Mouse (Mus musculus) MEL (cell line): Measurements from ENCODE around the gene Coro1b.
"Not testable (repeated sequence)": the region's sequence is repeated elsewhere in the genome, so short reads cannot be mapped to it uniquely, and the experiment has no call there.

ENCODE experiments used
- CHD2 ChIP-seq: IDR thresholded peaks from 2 replicates; pipeline ENCODE4 v1.6.1; 2011; ENCODE audit warnings: low read length, improper control_type of control experiment
- CTCF ChIP-seq, 3 experiments: IDR thresholded peaks in 2 of 3; conservative IDR thresholded peaks in 1 of 3; 2 replicates each; pipeline ENCODE4 v1.5.1; 2011 to 2012; ENCODE audit warnings: low read length in 3 of 3, low read depth in 2 of 3, mild to moderate bottlenecking in 2 of 3, improper control_type of control experiment in 1 of 3, inconsistent platforms in 1 of 3, mixed read lengths in 1 of 3, moderate library complexity in 1 of 3; ENCODE audit not compliant: control insufficient read depth in 1 of 3, insufficient read depth in 1 of 3, poor library complexity in 1 of 3, severe bottlenecking in 1 of 3
- GABPA ChIP-seq: IDR thresholded peaks from 2 replicates; pipeline ENCODE4 v1.6.1; 2012; ENCODE audit warnings: low read depth, mild to moderate bottlenecking, inconsistent platforms, low read length, improper control_type of control experiment, moderate library complexity
- GATA1 ChIP-seq: IDR thresholded peaks from 2 replicates; pipeline ENCODE4 v1.6.1; 2011; ENCODE audit warnings: low read depth, low read length, improper control_type of control experiment
- HCFC1 ChIP-seq: IDR thresholded peaks from 2 replicates; pipeline ENCODE4 v1.6.1; 2012; ENCODE audit warnings: low read depth, mild to moderate bottlenecking, inconsistent platforms, low read length, improper control_type of control experiment, moderate library complexity
- JUND ChIP-seq: IDR thresholded peaks from 2 replicates; pipeline ENCODE4 v1.6.1; 2011; ENCODE audit warnings: low read depth, mild to moderate bottlenecking, improper control_type of control experiment, low read length
- MAFK ChIP-seq: IDR thresholded peaks from 2 replicates; pipeline ENCODE4 v1.6.1; 2011; ENCODE audit warnings: low read depth, mild to moderate bottlenecking, low read length, improper control_type of control experiment, borderline replicate concordance
- MAX ChIP-seq: IDR thresholded peaks from 2 replicates; pipeline ENCODE4 v1.6.1; 2011; ENCODE audit warnings: low read length, improper control_type of control experiment
- POLR2A ChIP-seq, 2 experiments: IDR thresholded peaks; 2 replicates each; pipeline ENCODE4 v1.6.1; 2011 to 2012; ENCODE audit warnings: low read length in 2 of 2, mild to moderate bottlenecking in 2 of 2, control low read depth in 1 of 2, improper control_type of control experiment in 1 of 2, low read depth in 1 of 2, moderate library complexity in 1 of 2; ENCODE audit not compliant: control insufficient read depth in 1 of 2, insufficient read depth in 1 of 2, poor library complexity in 1 of 2
- TAL1 ChIP-seq: IDR thresholded peaks from 2 replicates; pipeline ENCODE4 v1.6.1; 2012; ENCODE audit warnings: mild to moderate bottlenecking, inconsistent platforms, low read length, moderate library complexity, mixed read lengths
- USF1 ChIP-seq: IDR thresholded peaks from 2 replicates; pipeline ENCODE4 v1.6.1; 2014; ENCODE audit warnings: low read depth, mild to moderate bottlenecking, inconsistent platforms, low read length, improper control_type of control experiment, moderate library complexity
- ZNF384 ChIP-seq: IDR thresholded peaks from 2 replicates; pipeline ENCODE4 v1.6.1; 2012; ENCODE audit warnings: low read depth, mild to moderate bottlenecking, inconsistent platforms, low read length, improper control_type of control experiment

- TF ChIP-seq POLR2A (IDR thresholded peaks at IDR 0.05; ENCODE audit: control insufficient read depth in 1 of 2, insufficient read depth in 1 of 2, low read depth in 1 of 2, low read length in 2 of 2, poor library complexity in 1 of 2); CHD2; MAX; ZNF384; JUND; USF1; GABPA; MAFK; HCFC1; GATA1; TAL1: not testable (repeated sequence)
- peak in 2 of 3 experiments; percentile 49 to 57; a peak in 4 of 6 replicates for TF ChIP-seq CTCF (IDR thresholded peaks at IDR 0.05 in 2 of 3, conservative IDR thresholded peaks at IDR 0.05 in 1 of 3; ENCODE audit: control insufficient read depth in 1 of 3, insufficient read depth in 1 of 3, low read depth in 2 of 3, low read length in 3 of 3, poor library complexity in 1 of 3, severe bottlenecking in 1 of 3)
These were observed 12.5 kb upstream of the Coro1b start for GRCm38 (mm10) chr19:4135963-4136345.
